Mouse (Mus musculus): ENCODE measurements around the gene Cdk15. TPM values are rescaled to one million over a fixed set of nuclear protein-coding genes. Genes with fewer than 3 reads are reported as not detected.

Cdk15 gene
- polyA plus RNA-seq, 1 experiment from 2014 or later: 0.20 TPM

GRCm38 (mm10) chr1:59237614-59238211 lies 19.0 kb upstream of the Cdk15 start:
- H3K27ac ChIP-seq (ENCODE audit: low read depth): peak overlapping the region; percentile 50
- TF ChIP-seq CTCF (IDR thresholded peaks at IDR 0.05; ENCODE audit: low read depth) (peak; percentile 89), EP300 (IDR thresholded peaks at IDR 0.05; ENCODE audit: low read depth) (no peak)

DNA sequence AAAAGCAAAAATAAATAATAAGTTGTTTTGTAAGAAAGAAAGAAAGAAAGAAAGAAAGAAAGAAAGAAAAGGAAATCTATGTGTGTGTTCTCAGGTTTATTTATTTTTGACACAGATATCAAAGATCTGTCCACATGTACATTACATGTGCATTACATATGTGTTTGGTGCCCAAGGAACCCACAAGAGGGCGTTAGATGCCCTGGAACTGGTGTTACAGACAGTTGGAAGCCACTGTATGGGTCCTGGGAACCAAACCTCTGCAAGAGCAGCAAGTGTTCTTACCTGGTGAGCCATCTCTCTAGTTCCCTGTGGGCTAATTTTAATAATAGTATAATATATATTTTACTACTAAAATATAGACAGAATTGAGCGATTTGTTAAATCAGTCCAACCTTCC lies 12.9 kb upstream of the Cdk15 start:
- DNase-seq (no peak), ATAC-seq (no peak)
- no peak for TF ChIP-seq EP300 (IDR thresholded peaks at IDR 0.05; ENCODE audit: low read depth)
- TF ChIP-seq CTCF (IDR thresholded peaks at IDR 0.05; ENCODE audit: low read depth): no peak
- Histone ChIP-seq H3K9ac (replicated peaks) (no peak overlapping the region), H3K36me3 (replicated peaks; ENCODE audit: insufficient read depth, low read length) (no peaks in the 10 kb centered on the region), H3K27ac (ENCODE audit: low read depth) (no peak overlapping the region), H3K9me3 (ENCODE audit: low read length) (no peaks in the 10 kb centered on the region), H3K4me2 (ENCODE audit: low read depth, low read length) (no peak overlapping the region), H3K4me1 (ENCODE audit: insufficient read depth) (no peaks in the 10 kb centered on the region), H3K4me3 (ENCODE audit: low read depth, low read length) (no peak overlapping the region), H3K27me3 (ENCODE audit: insufficient read depth, low read length) (no peaks in the 10 kb centered on the region)
- 44% methylated on average over 2 of the region's 2 CpGs for WGBS (ENCODE audit: insufficient replicate concordance)

More at GRCm38 (mm10) chr1:59237614-59238211, 19.0 kb upstream of the Cdk15 start:
- peaks cover 12% of the 10 kb centered on the region for H3K4me1 ChIP-seq (ENCODE audit: insufficient read depth)
- WGBS (ENCODE audit: insufficient replicate concordance): 1% methylated on average over 19 of the region's 19 CpGs
- peak overlapping the region; percentile 94 for H3K4me2 ChIP-seq (ENCODE audit: low read depth, low read length)
- no peaks in the 10 kb centered on the region for H3K27me3 ChIP-seq (ENCODE audit: insufficient read depth, low read length)
- H3K9me3 ChIP-seq (ENCODE audit: low read length): no peaks in the 10 kb centered on the region
- peak overlapping the region; percentile 96 for H3K4me3 ChIP-seq (ENCODE audit: low read depth, low read length)
- ATAC-seq: peak; percentile 48
- peak overlapping the region; percentile 59 for H3K9ac ChIP-seq (replicated peaks)
- peak; percentile 79 for DNase-seq
- H3K36me3 ChIP-seq (replicated peaks; ENCODE audit: insufficient read depth, low read length): no peaks in the 10 kb centered on the region

- WGBS (ENCODE audit: insufficient replicate concordance): 5% methylated on average over 9 of the region's 9 CpGs
- Histone ChIP-seq H3K9ac (replicated peaks) (no peak overlapping the region), H3K27me3 (ENCODE audit: insufficient read depth, low read length) (no peaks in the 10 kb centered on the region), H3K36me3 (replicated peaks; ENCODE audit: insufficient read depth, low read length) (no peaks in the 10 kb centered on the region), H3K9me3 (ENCODE audit: low read length) (no peaks in the 10 kb centered on the region), H3K27ac (ENCODE audit: low read depth) (no peak overlapping the region), H3K4me2 (ENCODE audit: low read depth, low read length) (no peak overlapping the region), H3K4me3 (ENCODE audit: low read depth, low read length) (no peak overlapping the region), H3K4me1 (ENCODE audit: insufficient read depth) (no peaks in the 10 kb centered on the region)
- TF ChIP-seq EP300 (IDR thresholded peaks at IDR 0.05; ENCODE audit: low read depth) (no peak), CTCF (IDR thresholded peaks at IDR 0.05; ENCODE audit: low read depth) (peak; percentile 76)
- ATAC-seq (no peak), DNase-seq (peak; percentile 37)
Measured at GRCm38 (mm10) chr1:59247602-59248001, 9.1 kb upstream of the Cdk15 start.

DNA sequence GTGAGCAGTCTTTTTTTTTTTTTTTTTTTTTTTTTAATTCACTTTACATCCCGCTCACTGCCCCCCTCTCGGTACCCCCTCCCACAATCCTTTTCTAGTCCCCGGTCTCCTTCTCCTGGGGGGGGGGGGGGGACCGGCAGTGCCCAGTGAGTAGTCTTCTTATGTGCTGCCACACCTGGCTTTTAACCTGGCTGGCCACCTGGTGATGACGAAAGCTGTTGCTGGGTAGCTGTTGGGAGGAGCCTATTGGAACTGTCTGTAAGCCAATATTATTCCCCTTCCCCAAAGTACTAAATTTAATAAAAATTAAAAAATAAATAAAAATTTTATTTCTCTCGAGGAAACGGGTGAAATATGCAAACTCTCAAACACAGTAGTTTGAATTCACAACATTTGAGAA lies 3.9 kb upstream of the Cdk15 start:
- Histone ChIP-seq H3K4me3 (ENCODE audit: low read depth, low read length) (0 out of 2 replicates have a peak overlapping the region, but pooled peaks have one; percentile 27), H3K4me2 (ENCODE audit: low read depth, low read length) (peak overlapping the region; percentile 62), H3K27me3 (ENCODE audit: insufficient read depth, low read length) (no peaks in the 10 kb centered on the region), H3K4me1 (ENCODE audit: insufficient read depth) (no peaks in the 10 kb centered on the region), H3K9ac (replicated peaks) (no peak overlapping the region), H3K9me3 (ENCODE audit: low read length) (no peaks in the 10 kb centered on the region), H3K27ac (ENCODE audit: low read depth) (no peak overlapping the region), H3K36me3 (replicated peaks; ENCODE audit: insufficient read depth, low read length) (no peaks in the 10 kb centered on the region)
- DNase-seq (peak; percentile 58), ATAC-seq (no peak)
- 19% methylated on average over 7 of the region's 7 CpGs for WGBS (ENCODE audit: insufficient replicate concordance)
- TF ChIP-seq EP300 (IDR thresholded peaks at IDR 0.05; ENCODE audit: low read depth) (no peak), CTCF (IDR thresholded peaks at IDR 0.05; ENCODE audit: low read depth) (no peak)

- H3K27ac ChIP-seq (ENCODE audit: low read depth): no peak overlapping the region
- WGBS (ENCODE audit: insufficient replicate concordance): 14% methylated on average over 16 of the region's 18 CpGs
- TF ChIP-seq CTCF (IDR thresholded peaks at IDR 0.05; ENCODE audit: low read depth) (no peak), EP300 (IDR thresholded peaks at IDR 0.05; ENCODE audit: low read depth) (no peak)
- DNase-seq (no peak), ATAC-seq (no peak)
- no peaks in the 10 kb centered on the region for H3K9me3 ChIP-seq (ENCODE audit: low read length)
- H3K4me2 ChIP-seq (ENCODE audit: low read depth, low read length): peak overlapping the region; percentile 62
- no peaks in the 10 kb centered on the region for H3K27me3 ChIP-seq (ENCODE audit: insufficient read depth, low read length)
- no peaks in the 10 kb centered on the region for H3K4me1 ChIP-seq (ENCODE audit: insufficient read depth)
- 0 out of 2 replicates have a peak overlapping the region, but pooled peaks have one; percentile 27 for H3K4me3 ChIP-seq (ENCODE audit: low read depth, low read length)
- H3K36me3 ChIP-seq (replicated peaks; ENCODE audit: insufficient read depth, low read length): no peaks in the 10 kb centered on the region
- H3K9ac ChIP-seq (replicated peaks): no peak overlapping the region
Measured at GRCm38 (mm10) chr1:59253301-59253909, 3.3 kb upstream of the Cdk15 start.

DNA sequence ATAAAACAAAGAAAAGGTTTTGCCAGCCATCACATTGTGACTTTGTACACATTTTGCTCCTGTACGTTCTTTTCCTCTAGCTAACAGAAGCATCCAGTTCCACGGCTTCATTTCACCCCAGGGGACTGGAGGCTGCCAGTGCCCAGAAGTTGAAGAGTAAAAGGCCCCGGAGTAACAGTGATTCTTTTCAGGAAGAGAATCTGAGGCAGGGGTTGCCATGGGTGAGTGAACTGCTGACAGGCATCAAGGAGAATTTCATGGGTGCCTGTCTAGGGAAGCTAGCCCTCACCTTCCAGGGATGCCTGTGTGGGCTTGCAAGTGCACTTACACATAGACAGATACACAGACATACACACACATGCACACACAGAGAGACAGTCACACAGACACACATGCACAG lies 1.0 kb downstream of the Cdk15 start:
- DNase-seq: no peak
- 73% methylated on average over 3 of the region's 3 CpGs for WGBS (ENCODE audit: insufficient replicate concordance)

More for the DNA sequence above, 1.0 kb downstream of the Cdk15 start:
- Histone ChIP-seq H3K27me3 (ENCODE audit: insufficient read depth, low read length) (no peaks in the 10 kb centered on the region), H3K4me2 (ENCODE audit: low read depth, low read length) (no peak overlapping the region), H3K9ac (replicated peaks) (no peak overlapping the region), H3K36me3 (replicated peaks; ENCODE audit: insufficient read depth, low read length) (no peaks in the 10 kb centered on the region), H3K4me3 (ENCODE audit: low read depth, low read length) (no peak overlapping the region), H3K4me1 (ENCODE audit: insufficient read depth) (no peaks in the 10 kb centered on the region), H3K27ac (ENCODE audit: low read depth) (no peak overlapping the region), H3K9me3 (ENCODE audit: low read length) (no peaks in the 10 kb centered on the region)
- no peak for TF ChIP-seq CTCF (IDR thresholded peaks at IDR 0.05; ENCODE audit: low read depth)
- no peak for TF ChIP-seq EP300 (IDR thresholded peaks at IDR 0.05; ENCODE audit: low read depth)
- ATAC-seq: no peak

Measured in liver, postnatal 0 days (tissue).